Mouse (Mus musculus) heart, postnatal 0 days (tissue): Measurements from ENCODE around the gene Sept12. TPM values are rescaled to one million over a fixed set of nuclear protein-coding genes. Genes with fewer than 3 reads are reported as not detected.
A peak's percentile ranks its signal among the peaks of the same experiment; 100 is the strongest.

Experiments used
- ATAC-seq: fragments of 200-750 bp; cut with Nextera tagmentation; 2 replicates; pipeline ENCODE4 v1.8.0; 2017; ENCODE audit warnings: low read depth, moderate number of reproducible peaks, moderate library complexity; ENCODE audit not compliant: insufficient read depth
- DNase-seq: peaks from one replicate; pipeline ENCODE4 v3.0.0-alpha.2; 2016; ENCODE audit warnings: low spot score
- H3K27ac ChIP-seq: fragments of 300-500 bp; sonication (generic); 2 replicates; pipeline ENCODE4 v1.5.1; 2014; ENCODE audit warnings: low read depth, mild to moderate bottlenecking
- H3K27me3 ChIP-seq: fragments of 300-500 bp; sonication (generic); 2 replicates; pipeline ENCODE4 v1.6.1; 2014; ENCODE audit warnings: low read length, mixed read lengths; ENCODE audit not compliant: control insufficient read depth, insufficient read depth
- H3K36me3 ChIP-seq: fragments of 300-500 bp; sonication (generic); replicated peaks from 2 replicates; pipeline ENCODE4 v1.6.1; 2014; ENCODE audit warnings: low read length, mixed read lengths; ENCODE audit not compliant: control insufficient read depth, insufficient read depth
- H3K4me1 ChIP-seq: fragments of 300-500 bp; sonication (generic); 2 replicates; pipeline ENCODE4 v1.6.1; 2014; ENCODE audit warnings: antibody characterized with exemption; ENCODE audit not compliant: control insufficient read depth, insufficient read depth
- H3K4me2 ChIP-seq: fragments of 300-500 bp; sonication (generic); 2 replicates; pipeline ENCODE4 v1.6.1; 2014; ENCODE audit warnings: low read depth, mild to moderate bottlenecking, low read length, moderate library complexity
- H3K4me3 ChIP-seq: fragments of 300-500 bp; sonication (generic); 2 replicates; pipeline ENCODE4 v1.5.1; 2014; ENCODE audit warnings: low read depth, low read length
- H3K9ac ChIP-seq: fragments of 300-500 bp; sonication (generic); replicated peaks from 2 replicates; pipeline ENCODE4 v1.6.1; 2014; ENCODE audit warnings: low read depth, low read length, mixed read lengths
- H3K9me3 ChIP-seq: fragments of 300-500 bp; sonication (generic); replicated peaks from 2 replicates; pipeline ENCODE4 v1.6.1; 2016; ENCODE audit warnings: low read length; ENCODE audit not compliant: control insufficient read depth
- CTCF ChIP-seq: IDR thresholded peaks from 2 replicates; pipeline ENCODE4 v1.5.1; 2016; ENCODE audit warnings: antibody characterized with exemption, control low read depth, low read depth
- EP300 ChIP-seq: IDR thresholded peaks from 2 replicates; pipeline ENCODE4 v1.6.1; 2016; ENCODE audit warnings: antibody characterized with exemption, low read depth
- WGBS: fragments of 180-500 bp; shearing (Covaris S2); extraction: QIAGEN DNeasy Blood & Tissue Kit; methylation state at CpG from one replicate; pipeline ENCODE4 v1.1.7; 2014; 5-methylcytosine and 5-hydroxymethylcytosine counted together
- polyA plus RNA-seq: library from polyadenylated mRNA; unstranded; fragments of >200 nt; fragmentation: Nextera tagmentation; extraction: Ambion mirVana; gene quantifications from 2 replicates; pipeline ENCODE4 v1.2.1, GENCODE M21; 2015
- total RNA-seq: library from RNA; depleted of rRNA; stranded (reverse); fragments of >200 nt; gene quantifications from 2 replicates; pipeline ENCODE4 v1.2.3, GENCODE M21; 2014; ENCODE audit warnings: low replicate concordance

Gene Sept12
- total and polyA plus RNA-seq, 2 experiments from 2014 or later: not detected

DNA sequence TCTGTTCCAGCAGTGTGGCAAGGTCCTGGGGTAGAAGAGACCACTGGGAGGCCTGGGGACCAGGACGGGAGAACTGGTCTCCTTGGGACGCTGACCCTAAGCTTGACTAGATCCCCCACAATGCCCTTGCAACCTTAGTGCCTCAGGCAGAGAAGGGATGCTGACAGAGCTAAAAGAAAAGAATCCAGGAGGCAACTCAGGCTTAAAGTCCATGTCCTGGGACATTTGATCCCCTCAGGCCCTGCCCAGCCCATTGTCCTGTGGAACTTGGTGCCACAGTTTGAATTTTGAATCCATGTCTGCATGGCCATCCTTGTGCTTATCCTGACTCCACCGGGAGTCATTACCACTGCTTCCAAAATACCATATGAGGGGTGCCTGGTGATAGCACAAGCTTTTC lies 51.5 kb downstream of the Sept12 start:
- Histone ChIP-seq H3K27me3 (no peaks in the 10 kb centered on the region), H3K4me3 (no peak overlapping the region), H3K9me3 (no peaks in the 10 kb centered on the region), H3K27ac (no peak overlapping the region), H3K4me2 (no peak overlapping the region), H3K4me1 (no peaks in the 10 kb centered on the region), H3K36me3 (peaks cover 84% of the 10 kb centered on the region), H3K9ac (no peak overlapping the region)
- DNase-seq: no peak
- ATAC-seq: no peak
- 88% methylated on average over 3 of the region's 3 CpGs for WGBS
- TF ChIP-seq CTCF: no peak
- no peak for TF ChIP-seq EP300

- no peaks in the 10 kb centered on the region for H3K27me3 ChIP-seq
- no peak overlapping the region for H3K27ac ChIP-seq
- H3K4me3 ChIP-seq: no peak overlapping the region
- H3K4me1 ChIP-seq: no peaks in the 10 kb centered on the region
- ATAC-seq: no peak
- TF ChIP-seq EP300: no peak
- TF ChIP-seq CTCF: no peak
- no peak overlapping the region for H3K9ac ChIP-seq
- peaks cover 84% of the 10 kb centered on the region for H3K36me3 ChIP-seq
- H3K9me3 ChIP-seq: no peaks in the 10 kb centered on the region
- H3K4me2 ChIP-seq: no peak overlapping the region
- 61% methylated on average over 4 of the region's 4 CpGs for WGBS
- DNase-seq: no peak
These were observed 52.2 kb downstream of the Sept12 start for GRCm38 (mm10) chr16:4945415-4945814.

DNA sequence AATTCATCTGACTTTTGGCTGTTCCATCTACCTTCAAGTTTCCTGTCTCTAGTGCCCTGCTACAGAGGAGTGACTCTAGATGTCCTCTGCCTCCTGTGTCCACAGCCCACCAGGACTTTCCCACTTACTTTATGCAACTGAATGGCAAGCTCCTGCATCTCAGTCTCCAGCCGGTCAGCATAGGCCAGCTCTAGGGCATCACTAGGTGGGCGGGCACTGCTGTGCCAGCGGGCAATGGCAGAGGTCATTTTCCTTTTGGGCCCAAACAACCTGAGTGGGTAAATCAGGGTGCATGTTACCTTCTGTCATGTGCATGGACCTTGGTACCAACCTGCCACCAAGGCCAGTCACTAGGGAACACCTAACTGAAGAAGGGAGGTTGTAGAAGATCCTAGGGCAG lies 54.2 kb downstream of the Sept12 start:
- no peak for ATAC-seq
- Histone ChIP-seq H3K27me3 (no peaks in the 10 kb centered on the region), H3K36me3 (peaks cover 74% of the 10 kb centered on the region), H3K4me2 (no peak overlapping the region), H3K4me3 (no peak overlapping the region), H3K4me1 (peaks cover 11% of the 10 kb centered on the region), H3K27ac (no peak overlapping the region), H3K9me3 (no peaks in the 10 kb centered on the region), H3K9ac (no peak overlapping the region)
- no peak for DNase-seq
- WGBS: 93% methylated on average over 3 of the region's 3 CpGs
- TF ChIP-seq CTCF (no peak), EP300 (no peak)

GRCm38 (mm10) chr16:4942868-4943267 lies 54.8 kb downstream of the Sept12 start:
- no peaks in the 10 kb centered on the region for H3K27me3 ChIP-seq
- no peak for DNase-seq
- TF ChIP-seq CTCF: no peak
- TF ChIP-seq EP300: no peak
- no peak for ATAC-seq
- peaks cover 69% of the 10 kb centered on the region for H3K36me3 ChIP-seq
- no peak overlapping the region for H3K27ac ChIP-seq
- 95% methylated on average over 8 of the region's 8 CpGs for WGBS
- no peaks in the 10 kb centered on the region for H3K9me3 ChIP-seq
- peaks cover 11% of the 10 kb centered on the region for H3K4me1 ChIP-seq
- H3K9ac ChIP-seq: no peak overlapping the region
- no peak overlapping the region for H3K4me3 ChIP-seq
- H3K4me2 ChIP-seq: no peak overlapping the region

DNA sequence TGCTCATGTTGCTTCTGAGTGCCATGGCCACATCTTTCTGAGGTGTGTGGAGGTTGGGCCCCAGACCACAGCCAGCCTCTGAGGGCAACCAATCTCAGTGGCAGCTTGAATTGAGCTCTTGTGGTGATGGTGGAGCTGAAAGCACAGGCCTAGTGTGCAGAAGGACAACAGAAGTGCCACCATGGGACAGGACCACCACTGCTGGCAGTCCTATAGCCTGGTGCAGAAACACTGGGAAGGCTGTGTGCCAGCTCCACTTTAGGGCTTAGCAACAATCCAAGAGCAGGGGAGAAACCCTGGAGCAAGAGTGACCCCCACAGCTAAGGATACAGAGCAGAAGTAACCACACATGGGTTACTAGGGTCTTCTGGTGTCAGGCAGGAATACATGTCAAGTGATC lies 56.6 kb downstream of the Sept12 start:
- TF ChIP-seq CTCF (no peak), EP300 (no peak)
- no peak overlapping the region for H3K4me2 ChIP-seq
- ATAC-seq (no peak), DNase-seq (no peak)
- no peak overlapping the region for H3K9ac ChIP-seq
- no peaks in the 10 kb centered on the region for H3K9me3 ChIP-seq
- no peak overlapping the region for H3K4me3 ChIP-seq
- H3K4me1 ChIP-seq: peaks cover 11% of the 10 kb centered on the region
- peaks cover 67% of the 10 kb centered on the region for H3K36me3 ChIP-seq
- no peak overlapping the region for H3K27ac ChIP-seq
- H3K27me3 ChIP-seq: no peaks in the 10 kb centered on the region

- DNase-seq (no peak), ATAC-seq (no peak)
- peaks cover 11% of the 10 kb centered on the region for H3K4me1 ChIP-seq
- no peak overlapping the region for H3K4me2 ChIP-seq
- whole genome bisulfite sequencing: 90% methylated on average over 10 of the region's 10 CpGs
- TF ChIP-seq CTCF: no peak
- no peak for TF ChIP-seq EP300
- no peaks in the 10 kb centered on the region for H3K27me3 ChIP-seq
- peak overlapping the region; percentile 94; the same call in 1 of the 2 replicates for H3K9ac ChIP-seq
- no peak overlapping the region for H3K4me3 ChIP-seq
- no peaks in the 10 kb centered on the region for H3K9me3 ChIP-seq
- no peak overlapping the region for H3K27ac ChIP-seq
- H3K36me3 ChIP-seq: peaks cover 68% of the 10 kb centered on the region
These were observed 57.3 kb downstream of the Sept12 start for GRCm38 (mm10) chr16:4940311-4940850.
